ENCODE assay signal across 30 mouse cellular contexts in the genomic region with DNA sequence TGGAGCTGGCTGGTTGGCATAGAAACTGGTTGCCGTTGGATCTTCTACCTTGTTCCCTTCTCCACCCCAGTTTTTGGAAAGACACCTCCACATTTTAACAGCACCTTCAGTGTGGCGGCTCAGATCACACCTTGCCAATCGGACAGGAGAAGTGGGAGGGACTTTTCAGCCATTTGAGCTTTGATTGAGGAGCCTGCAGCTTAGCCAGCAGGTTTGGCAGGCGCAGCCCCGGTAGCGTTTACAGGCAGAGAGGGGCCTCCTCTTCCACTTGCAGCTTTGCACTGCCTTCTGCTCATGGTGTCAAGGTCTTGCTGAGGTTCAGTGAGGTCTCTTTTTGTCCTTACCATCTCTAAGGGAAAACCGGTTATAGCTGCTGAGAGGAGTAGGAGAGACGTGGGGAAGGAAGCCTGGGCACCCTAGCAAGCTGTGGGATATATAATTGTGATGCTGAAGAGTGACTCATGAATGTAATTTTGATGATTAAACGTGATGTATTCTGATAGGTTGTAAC. TPM values are rescaled to one million over a fixed set of nuclear protein-coding genes. Genes with fewer than 3 reads are reported as not detected.
DNase-seq lines count a peak whose midpoint lies in the region; ATAC-seq and TF ChIP-seq lines count a peak whose summit lies in the region.
"Had no signal": no experiment of that assay in that cellular context is flagged by ENCODE, and none has a peak within 500 bp of the region (broad histone marks: within the 10 kb centered on the region; RNA-seq: fewer than 3 reads in every experiment).

No protein-coding gene starts in this region.

- no peak overlapping the region for H3K4me3 ChIP-seq in left cerebral cortex, adult 2 months
- no peak overlapping the region for H3K4me3 ChIP-seq in heart, embryonic 12.5 days
- H3K4me3 ChIP-seq: embryonic facial prominence, embryonic 10.5 days; forebrain, embryonic 15.5 days; hindbrain, embryonic 15.5 days; liver, embryonic 15.5 days; midbrain, embryonic 15.5 days; myocyte had no signal

- H3K27ac ChIP-seq in left cerebral cortex, adult 2 months = 0 out of 2 replicates have a peak overlapping the region, but pooled peaks have one; percentile 4
- peak overlapping the region; percentile 92 for H3K27ac ChIP-seq in heart, embryonic 12.5 days (ENCODE audit: poor library complexity, severe bottlenecking)
- H3K27ac ChIP-seq: embryonic facial prominence, embryonic 10.5 days; forebrain, embryonic 15.5 days; hindbrain, embryonic 15.5 days; liver, embryonic 15.5 days; macrophage; midbrain, embryonic 15.5 days had no signal

- H3K9me3 ChIP-seq in heart, embryonic 12.5 days (replicated peaks) = no peaks in the 10 kb centered on the region
- H3K9me3 ChIP-seq: embryonic facial prominence, embryonic 10.5 days; forebrain, embryonic 15.5 days; hindbrain, embryonic 15.5 days; liver, embryonic 15.5 days; midbrain, embryonic 15.5 days had no signal

- H3K4me2 ChIP-seq in heart, embryonic 12.5 days = no peak overlapping the region
- H3K4me2 ChIP-seq: forebrain, embryonic 15.5 days; hindbrain, embryonic 15.5 days; liver, embryonic 15.5 days; midbrain, embryonic 15.5 days had no signal

- 62% methylated on average over 9 of the region's 9 CpGs for WGBS in heart, embryonic 12.5 days

- no peaks in the 10 kb centered on the region for H3K27me3 ChIP-seq in heart, embryonic 12.5 days (replicated peaks)
- H3K27me3 ChIP-seq: forebrain, embryonic 15.5 days; hindbrain, embryonic 15.5 days; liver, embryonic 15.5 days; midbrain, embryonic 15.5 days had no signal

- no peak overlapping the region for H3K9ac ChIP-seq in heart, embryonic 12.5 days
- H3K9ac ChIP-seq: forebrain, embryonic 15.5 days; hindbrain, embryonic 15.5 days; liver, embryonic 15.5 days; midbrain, embryonic 15.5 days had no signal

- TF ChIP-seq CTCF in left cerebral cortex, adult 2 months (IDR thresholded peaks at IDR 0.05) = no peak

- peak; percentile 22 for DNase-seq in adrenal gland, postnatal 10 days
- no peak for DNase-seq in adrenal gland, adult 18-20 months (ENCODE audit: low spot score in 2 of 2)
- no peak for DNase-seq in left cerebral cortex, adult 2 months (ENCODE audit: extremely low spot score in 1 of 2, low spot score in 2 of 2)
- no peak for DNase-seq in left cerebral cortex, postnatal 10 days (ENCODE audit: extremely low spot score in 1 of 2, low spot score in 2 of 2)
- DNase-seq in heart, postnatal 10 days = peak; percentile 28 to 46
- no peak for DNase-seq in right cerebral cortex, postnatal 4 days
- DNase-seq in retina, postnatal 1 day = no peak
- DNase-seq: cerebellum, adult 11-12 months; cerebellum, postnatal 10 days; gastrocnemius, postnatal 36 days; kidney, adult 2 months; kidney, postnatal 10 days; right cerebral cortex, postnatal 25 days; thymus, postnatal 14 days had no signal

- no peak for ATAC-seq in heart, embryonic 12.5 days (ENCODE audit: insufficient number of reproducible peaks, low FRiP score)
- ATAC-seq: forebrain, embryonic 15.5 days; midbrain, embryonic 15.5 days had no signal

- H3K36me3 ChIP-seq in heart, embryonic 12.5 days = peaks cover 83% of the 10 kb centered on the region

- intact Hi-C loops in left cerebral cortex, adult 2 months (cut with DNase I) = no loop called here
- intact Hi-C loops in left cerebral cortex, postnatal 10 days (cut with DNase I) = no loop called here
- intact Hi-C loops in heart, postnatal 10 days (cut with DNase I) = no loop called here

- peaks cover 43% of the 10 kb centered on the region for H3K4me1 ChIP-seq in heart, embryonic 12.5 days (replicated peaks)
- H3K4me1 ChIP-seq: liver, embryonic 15.5 days; midbrain, embryonic 15.5 days had no signal

RNA-seq across cellular contexts. Expression of a gene that starts 17.7 kb away (rescaled TPM):
- total RNA-seq in adrenal gland, postnatal 10 days (2021) = not detected
- total RNA-seq in adrenal gland, adult 18-20 months (2021) = under 1 TPM in 1 of 2 experiments, not detected in 1; 0.70 TPM
- total RNA-seq in left cerebral cortex, adult 2 months (2021) = under 1 TPM; 0.87 to 0.93 TPM
- total RNA-seq in left cerebral cortex, postnatal 10 days (2021) = not detected
- polyA plus RNA-seq in heart, embryonic 12.5 days (2016; fragmentation: Nextera tagmentation; extraction: Ambion mirVana) = 0.49 and 0.51 TPM in 2 replicates
- not detected for total RNA-seq in heart, postnatal 10 days (2021)
- total RNA-seq: adrenal gland, postnatal 4 days; gastrocnemius, postnatal 36 days; heart, postnatal 14 days; neutrophil, adult 5-6 weeks had no signal
- polyA plus RNA-seq: cortical plate, adult 2 months; embryonic facial prominence, embryonic 10.5 days; intestine, embryonic 14.5 days; kidney, adult 2 months; liver, embryonic 15.5 days; lung, embryonic 16.5 days; macrophage; myocyte; spleen, adult 2 months; stomach, embryonic 14.5 days had no signal

Comparison
In these comparisons a context has a peak if more than half of its experiments do, and no peak if none do; other contexts are left out.
1. DNase-seq: peak in adrenal gland, postnatal 10 days (single experiment) and heart, postnatal 10 days (2 of 2); none in adrenal gland, adult 18-20 months (0 of 2), left cerebral cortex, adult 2 months (0 of 2), left cerebral cortex, postnatal 10 days (0 of 2), right cerebral cortex, postnatal 4 days (single experiment) and retina, postnatal 1 day (single experiment).